Mouse (Mus musculus) erythroid progenitor cell, adult 5-6 weeks (primary cell): ENCODE measurements around the gene Nkx3-2. TPM values are rescaled to one million over a fixed set of nuclear protein-coding genes. Genes with fewer than 3 reads are reported as not detected.

ENCODE experiments used
- ATAC-seq: replicated peaks from 2 replicates; pipeline ENCODE4 v1.8.0; 2016; ENCODE audit warnings: moderate number of reproducible peaks, mild to moderate bottlenecking, moderate TSS enrichment, inconsistent platforms; ENCODE audit not compliant: poor library complexity, low FRiP score, severe bottlenecking
- total RNA-seq, 2 experiments: library from RNA; stranded (forward) in 1 of 2; stranded (reverse) in 1 of 2; fragments of 150-400 nt in 1 of 2; fragments of 186-747, 209-891 nt in 1 of 2; gene quantifications; 2 replicates each; pipeline versions ENCODE4 v1.2.3 to v1.2.4; 2015 to 2017; ENCODE audit warnings: low replicate concordance in 2 of 2

Gene Nkx3-2
- not detected in 2 replicates for total RNA-seq (2015; ENCODE audit: low replicate concordance)
- not detected in 2 replicates for total RNA-seq (2017; ENCODE audit: low replicate concordance)

GRCm38 (mm10) chr5:41763731-41764721, at the start of gene Nkx3-2:
Gene Nkx3-2 (minus strand): TSS chr5:41764501.
- ATAC-seq: no peak

- no peak for ATAC-seq
These were observed 48.2 kb upstream of the Nkx3-2 start for GRCm38 (mm10) chr5:41812516-41812915.

DNA sequence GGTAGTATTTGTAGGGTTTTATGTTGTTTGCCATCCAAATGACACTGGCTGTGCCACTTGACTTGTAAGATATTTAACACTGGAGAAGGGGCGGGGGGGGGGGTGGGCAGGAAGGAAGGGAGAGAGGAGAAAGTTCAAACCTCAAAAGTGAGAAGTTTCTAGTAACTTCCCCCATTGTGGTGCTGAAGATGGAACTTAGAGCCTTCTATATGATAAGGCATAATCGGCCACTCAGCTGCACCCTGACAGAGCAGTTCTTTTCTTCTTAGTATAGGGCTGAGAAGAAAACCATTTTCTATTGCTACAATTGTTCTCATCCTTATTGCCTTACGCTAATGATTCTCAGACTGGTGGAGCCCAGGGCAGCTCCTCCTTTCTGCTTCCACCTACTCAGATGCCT, 47.0 kb upstream of the Nkx3-2 start:
- no peak for ATAC-seq

DNA sequence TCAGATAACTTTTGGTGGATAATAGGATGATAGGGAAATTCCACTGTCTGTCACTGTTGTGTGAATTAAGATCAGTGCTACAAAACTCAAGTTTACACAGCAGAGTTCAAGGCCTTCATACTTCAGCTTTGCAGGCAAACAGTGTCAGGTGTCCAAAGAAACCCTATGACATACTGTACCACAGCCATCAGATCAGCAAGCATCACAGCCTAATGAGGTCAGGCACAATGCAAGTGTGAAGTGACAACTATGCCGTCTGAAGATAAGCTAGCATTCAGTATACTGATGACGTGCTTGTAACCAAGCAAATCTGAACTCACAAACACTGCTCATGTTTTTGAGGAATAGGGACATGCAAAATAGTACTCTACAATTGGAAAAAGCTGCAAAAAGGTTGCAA, 43.1 kb upstream of the Nkx3-2 start:
- ATAC-seq: no peak

DNA sequence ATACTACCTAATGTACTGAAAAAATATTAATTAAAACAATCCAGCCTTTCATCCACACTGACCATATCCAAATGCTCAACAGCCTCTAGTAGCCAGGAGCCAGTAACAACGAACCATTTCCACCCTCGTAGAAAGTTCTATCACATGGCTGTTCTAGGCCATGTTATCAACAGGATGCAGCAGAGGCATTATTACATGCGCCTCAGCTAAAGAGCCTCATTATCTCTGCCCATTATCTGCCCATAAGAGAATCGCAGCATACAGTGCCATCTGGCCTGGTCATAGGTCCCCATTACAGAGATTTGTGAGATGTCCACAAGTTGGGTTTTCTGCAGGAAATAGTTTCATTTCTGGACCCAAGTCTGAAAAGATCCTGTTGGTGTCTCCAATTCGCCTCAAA, 41.9 kb upstream of the Nkx3-2 start:
- no peak for ATAC-seq

GRCm38 (mm10) chr5:41805085-41805484, 40.8 kb upstream of the Nkx3-2 start:
- no peak for ATAC-seq

- ATAC-seq: no peak
These were observed 40.3 kb upstream of the Nkx3-2 start for GRCm38 (mm10) chr5:41804643-41805042.

DNA sequence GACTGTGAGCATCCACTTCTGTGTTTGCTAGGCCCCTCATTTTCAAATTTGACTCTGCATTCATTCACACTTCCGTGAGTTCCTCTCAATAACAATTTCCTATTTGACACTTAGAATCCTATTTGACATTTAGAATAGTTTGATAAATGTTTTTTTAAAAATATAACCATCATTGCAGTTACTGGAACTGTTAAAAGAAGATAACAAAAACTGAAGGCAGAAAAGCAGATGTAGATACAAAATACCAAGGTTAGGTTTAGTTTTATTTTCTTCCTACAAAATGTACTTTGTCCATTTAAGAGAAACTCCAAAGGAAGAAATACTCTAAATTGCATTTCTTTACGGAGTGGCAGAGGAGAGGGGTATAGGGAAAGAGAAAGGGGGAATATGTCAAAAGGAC, 37.3 kb upstream of the Nkx3-2 start:
- ATAC-seq: no peak

DNA sequence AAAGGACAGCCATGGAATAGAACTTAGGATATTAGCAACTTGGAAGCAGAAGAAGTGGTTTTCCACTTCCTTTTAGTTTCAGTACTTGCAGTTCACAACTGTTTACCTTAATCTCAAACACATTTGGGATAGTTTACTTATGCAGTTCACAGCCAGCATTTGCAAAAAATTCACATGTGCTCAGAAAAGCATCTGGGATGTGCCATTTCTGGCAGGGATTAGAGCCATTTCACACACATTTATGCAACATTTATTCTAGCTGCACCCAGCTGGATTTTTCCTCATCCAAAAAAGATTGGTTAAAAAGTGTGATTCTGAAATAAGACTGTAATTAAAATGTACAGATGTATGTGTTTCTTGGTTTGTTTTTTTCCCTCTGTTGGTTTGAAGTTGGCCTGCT, 30.1 kb upstream of the Nkx3-2 start:
- ATAC-seq: no peak

DNA sequence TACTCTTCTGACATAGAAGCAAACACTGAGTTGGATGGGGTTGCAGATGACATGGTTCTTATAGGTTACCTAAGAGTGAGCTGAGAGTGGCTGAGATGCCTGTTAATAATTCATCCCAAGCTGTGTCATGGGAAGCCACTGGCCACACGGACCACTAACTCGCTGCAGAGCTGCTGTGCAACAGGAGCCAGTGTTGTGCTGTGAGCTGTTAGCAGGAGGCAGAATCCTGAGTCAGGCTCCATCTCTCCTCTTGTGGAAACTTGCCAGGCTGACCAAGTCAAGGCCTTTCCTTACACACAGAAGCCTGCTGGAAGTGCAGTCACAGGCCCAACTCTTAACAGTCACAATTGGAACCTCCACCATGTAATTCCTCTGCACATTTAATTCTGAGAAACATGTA, 26.2 kb upstream of the Nkx3-2 start:
- ATAC-seq: no peak

- no peak for ATAC-seq
These were observed 24.6 kb upstream of the Nkx3-2 start for GRCm38 (mm10) chr5:41788877-41789276.

GRCm38 (mm10) chr5:41781890-41782289, 17.6 kb upstream of the Nkx3-2 start:
- ATAC-seq: no peak

DNA sequence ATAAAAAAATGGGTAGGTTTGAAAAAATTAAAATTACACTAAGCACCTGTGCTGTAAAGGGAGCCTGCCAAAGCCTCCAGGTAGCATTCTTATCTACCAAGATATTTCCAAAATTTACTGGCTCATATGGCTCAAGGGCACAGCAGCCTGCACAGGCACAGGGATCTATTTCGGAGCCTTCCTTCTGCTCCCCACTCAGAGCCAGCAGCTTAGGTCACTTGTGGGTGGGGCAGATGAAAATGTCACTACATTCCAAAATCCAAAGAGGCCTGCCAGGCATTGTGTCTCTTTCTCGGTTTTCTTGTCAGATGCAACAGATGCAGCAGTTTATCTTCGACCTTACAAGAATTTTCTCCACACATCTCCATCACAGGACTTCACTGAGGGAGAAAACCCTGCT, 15.7 kb upstream of the Nkx3-2 start:
- no peak for ATAC-seq

GRCm38 (mm10) chr5:41775728-41776127, 11.4 kb upstream of the Nkx3-2 start:
- no peak for ATAC-seq

DNA sequence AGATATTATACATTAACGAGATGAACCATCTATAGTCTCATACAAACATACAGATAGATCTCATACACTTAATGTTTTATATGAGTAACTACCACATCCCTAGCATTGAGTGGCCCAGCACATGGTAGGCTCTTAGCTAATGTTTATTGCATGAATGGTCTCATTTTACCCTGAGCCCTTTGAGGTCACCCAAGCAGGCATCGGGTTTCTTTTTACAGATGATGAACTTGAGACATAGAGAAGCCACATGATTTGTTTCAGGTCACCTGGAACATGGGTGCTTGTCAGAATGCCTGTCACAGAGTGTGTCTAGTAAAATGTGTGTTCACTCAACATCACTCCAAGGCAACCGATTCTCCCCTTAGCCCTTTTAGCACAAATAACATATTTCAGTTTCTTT, 11.0 kb upstream of the Nkx3-2 start:
- ATAC-seq: no peak

GRCm38 (mm10) chr5:41768382-41769040, 4.2 kb upstream of the Nkx3-2 start:
- 0 out of 2 replicates have a peak, but pooled peaks have one; percentile 49 for ATAC-seq

GRCm38 (mm10) chr5:41767296-41768200, 3.2 kb upstream of the Nkx3-2 start:
- no peak for ATAC-seq

- no peak for ATAC-seq
These were observed 2.2 kb upstream of the Nkx3-2 start for GRCm38 (mm10) chr5:41766406-41767010.

DNA sequence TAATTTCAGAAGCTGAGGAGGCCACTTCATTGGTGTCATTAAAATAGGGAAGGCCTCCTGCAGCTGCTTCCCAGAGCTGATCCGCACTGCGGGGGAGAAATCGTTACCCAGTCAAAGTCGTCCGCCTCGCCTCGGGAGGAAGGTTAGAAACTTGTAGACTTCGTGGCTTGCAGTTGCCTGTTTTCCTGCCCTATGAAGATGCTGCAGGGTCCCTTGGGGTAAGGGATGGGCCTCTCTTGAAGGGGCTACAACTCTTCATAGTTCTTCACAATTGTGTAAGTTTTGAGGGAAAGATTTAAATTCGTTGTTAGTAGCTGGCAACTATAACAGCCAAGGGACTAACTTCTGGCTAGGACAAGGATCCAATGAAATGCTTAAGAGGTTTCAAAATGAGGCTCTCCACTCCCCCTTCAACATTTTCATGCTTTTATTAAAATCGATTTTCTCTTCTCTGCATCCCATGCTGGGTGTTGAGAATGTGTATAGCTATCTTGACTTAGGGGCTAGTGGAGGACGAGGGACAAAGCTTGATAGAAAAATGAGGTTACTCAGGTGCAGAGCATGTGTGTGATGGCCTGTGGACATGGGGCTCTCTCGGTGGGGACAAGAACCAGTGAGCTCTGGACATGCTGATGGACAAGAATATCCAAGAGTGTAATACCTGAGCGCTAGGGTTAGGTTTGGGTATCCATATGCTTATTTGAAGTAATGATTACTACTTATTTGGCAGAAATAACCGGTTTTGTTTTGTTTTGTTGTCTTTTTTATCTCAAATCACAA, 1.5 kb upstream of the Nkx3-2 start:
- ATAC-seq: no peak
